Mouse (Mus musculus) heart, embryonic 14.5 days (tissue): ENCODE results near the gene Mycbp2. TPM values are rescaled to one million over a fixed set of nuclear protein-coding genes. Genes with fewer than 3 reads are reported as not detected.

ENCODE experiments used
- ATAC-seq: fragments of 200-750 bp; cut with Nextera tagmentation; 2 replicates; pipeline ENCODE4 v1.8.0; 2017; ENCODE audit warnings: low read depth, moderate TSS enrichment; ENCODE audit not compliant: insufficient number of reproducible peaks, insufficient read depth, low FRiP score
- H3K27ac ChIP-seq, 2 experiments: fragments of 200-500 bp in 1 of 2; fragments of 300-500 bp in 1 of 2; sonication (generic) in 1 of 2; replicated peaks in 1 of 2; 2 replicates each; pipeline ENCODE4 v1.5.1; 2012 to 2014; ENCODE audit warnings: low read depth in 2 of 2, low read length in 2 of 2, control low read depth in 1 of 2, mild to moderate bottlenecking in 1 of 2, mixed read lengths in 1 of 2; ENCODE audit not compliant: control insufficient read depth in 1 of 2, insufficient read depth in 1 of 2
- H3K27me3 ChIP-seq: fragments of 300-500 bp; sonication (generic); 2 replicates; pipeline ENCODE4 v1.6.1; 2014; ENCODE audit warnings: mild to moderate bottlenecking, low read length, control low read depth; ENCODE audit not compliant: control insufficient read depth, insufficient read depth
- H3K36me3 ChIP-seq: fragments of 300-500 bp; sonication (generic); 2 replicates; pipeline ENCODE4 v1.6.1; 2014; ENCODE audit warnings: mild to moderate bottlenecking, control low read depth, low read length, mixed read lengths; ENCODE audit not compliant: control insufficient read depth, insufficient read depth
- H3K4me1 ChIP-seq, 2 experiments: fragments of 200-500 bp in 1 of 2; fragments of 300-500 bp in 1 of 2; sonication (generic) in 1 of 2; 2 replicates each; pipeline ENCODE4 v1.6.1; 2012 to 2014; ENCODE audit warnings: low read length in 2 of 2, control low read depth in 1 of 2, mixed read lengths in 1 of 2; ENCODE audit not compliant: control insufficient read depth in 2 of 2, insufficient read depth in 2 of 2
- H3K4me2 ChIP-seq: fragments of 300-500 bp; sonication (generic); 2 replicates; pipeline ENCODE4 v1.6.1; 2014; ENCODE audit warnings: mild to moderate bottlenecking, low read length
- H3K4me3 ChIP-seq, 2 experiments: fragments of 200-500 bp in 1 of 2; fragments of 300-500 bp in 1 of 2; sonication (generic) in 1 of 2; 2 replicates each; pipeline ENCODE4 v1.5.1; 2012 to 2014; ENCODE audit warnings: low read length in 2 of 2, mild to moderate bottlenecking in 2 of 2, control low read depth in 1 of 2, low read depth in 1 of 2, moderate library complexity in 1 of 2; ENCODE audit not compliant: control insufficient read depth in 1 of 2, insufficient read depth in 1 of 2
- H3K9ac ChIP-seq: fragments of 300-500 bp; sonication (generic); 2 replicates; pipeline ENCODE4 v1.6.1; 2014; ENCODE audit warnings: mild to moderate bottlenecking, low read length
- H3K9me3 ChIP-seq: fragments of 300-500 bp; sonication (generic); 2 replicates; pipeline ENCODE4 v1.6.1; 2016; ENCODE audit warnings: low read length, control low read depth; ENCODE audit not compliant: control insufficient read depth
- WGBS: fragments of 180-500 bp; shearing (Covaris S2); extraction: QIAGEN DNeasy Blood & Tissue Kit; methylation state at CpG from one replicate; pipeline ENCODE4 v1.1.7; 2014; 5-methylcytosine and 5-hydroxymethylcytosine counted together
- polyA plus RNA-seq: library from polyadenylated mRNA; unstranded; fragments of >200 nt; fragmentation: Nextera tagmentation; extraction: Ambion mirVana; gene quantifications from 2 replicates; pipeline ENCODE4 v1.2.1, GENCODE M21; 2014

Gene Mycbp2
- polyA plus RNA-seq, result 16.5 and 16.6 TPM in 2 replicates

- peak within 1 kb of the TSS; percentile 85 for H3K9ac ChIP-seq
- peak; percentile 97 for ATAC-seq
- H3K27ac ChIP-seq, result peak within 1 kb of the TSS; percentile 75 to 92
- H3K4me1 ChIP-seq, result peaks cover 0 to 14% of the 10 kb centered on the region in 2 experiments; a peak in 2 of 4 replicates
- WGBS, result 4% methylated on average over 33 of the region's 41 CpGs
- no peaks in the 10 kb centered on the region for H3K9me3 ChIP-seq
- peak within 1 kb of the TSS; percentile 89 for H3K4me2 ChIP-seq
- no peaks in the 10 kb centered on the region for H3K36me3 ChIP-seq
- no peaks in the 10 kb centered on the region for H3K27me3 ChIP-seq
- peak within 1 kb of the TSS; percentile 44 to 90 for H3K4me3 ChIP-seq
These were observed at the start of gene Mycbp2 for GRCm38 (mm10) chr14:103346729-103347505. Gene Mycbp2, minus strand, starts transcription at chr14:103346814.

DNA sequence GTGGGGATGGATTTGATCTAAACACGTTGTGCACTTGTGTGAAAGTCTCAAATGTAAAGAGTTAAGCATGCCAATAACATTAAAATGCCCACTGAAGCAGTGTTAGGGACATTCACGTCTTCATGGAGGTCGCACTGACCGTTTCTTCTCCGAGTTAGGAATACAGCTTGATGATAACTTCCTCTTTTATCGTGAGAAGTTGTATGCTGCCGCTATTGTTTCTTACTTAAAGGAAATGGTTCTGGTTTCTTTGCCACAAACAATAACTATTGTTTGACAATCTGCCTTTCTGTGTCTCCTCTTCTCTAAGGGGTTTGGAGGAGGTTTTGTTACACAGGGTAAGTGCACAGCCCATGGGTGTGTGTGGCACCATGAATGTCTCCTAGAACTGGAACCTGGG, 45.8 kb upstream of the Mycbp2 start:
- Histone ChIP-seq H3K9me3 (no peaks in the 10 kb centered on the region), H3K9ac (no peak overlapping the region), H3K4me1 (no peaks in the 10 kb centered on the region), H3K4me2 (no peak overlapping the region), H3K4me3 (no peak overlapping the region), H3K36me3 (no peaks in the 10 kb centered on the region), H3K27me3 (no peaks in the 10 kb centered on the region), H3K27ac (no peak overlapping the region)
- ATAC-seq, result no peak
- 70% methylated on average over 7 of the region's 7 CpGs for WGBS

GRCm38 (mm10) chr14:103387431-103387830, 40.8 kb upstream of the Mycbp2 start:
- Histone ChIP-seq H3K27ac (no peak overlapping the region), H3K4me3 (no peak overlapping the region), H3K4me2 (no peak overlapping the region), H3K4me1 (no peaks in the 10 kb centered on the region), H3K9me3 (no peaks in the 10 kb centered on the region), H3K27me3 (no peaks in the 10 kb centered on the region), H3K9ac (no peak overlapping the region), H3K36me3 (no peaks in the 10 kb centered on the region)
- WGBS, result 85% methylated on average over 4 of the region's 4 CpGs
- ATAC-seq, result no peak

GRCm38 (mm10) chr14:103386871-103387270, 40.3 kb upstream of the Mycbp2 start:
- H3K9ac ChIP-seq, result no peak overlapping the region
- WGBS, result 74% methylated on average over 8 of the region's 8 CpGs
- H3K36me3 ChIP-seq, result no peaks in the 10 kb centered on the region

DNA sequence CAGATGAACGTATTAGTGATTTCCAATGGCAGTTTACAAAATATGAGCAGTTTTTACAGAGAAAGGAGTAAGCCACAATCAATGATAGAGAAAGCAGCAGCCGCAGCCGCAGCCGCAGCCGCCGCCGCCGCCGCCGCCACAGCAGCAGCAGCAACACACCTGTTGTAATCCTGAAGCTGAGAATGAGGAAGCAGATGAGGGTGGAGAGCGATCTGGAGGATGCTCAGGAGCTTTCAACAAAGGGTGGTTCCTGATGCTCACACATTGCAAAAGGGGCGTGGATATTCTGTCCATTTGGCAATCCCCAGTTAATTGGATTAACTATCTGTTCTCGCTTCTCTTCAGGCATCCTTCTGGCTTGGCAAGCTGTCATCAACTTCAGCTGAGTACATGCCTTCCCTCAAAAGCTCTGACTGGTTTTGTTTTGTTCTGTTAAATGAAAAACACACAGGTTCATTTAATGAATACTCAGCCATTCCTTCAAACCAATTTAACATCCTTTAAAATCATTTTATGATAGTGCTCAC, 38.5 kb upstream of the Mycbp2 start:
- WGBS, result 51% methylated on average over 13 of the region's 13 CpGs
- H3K9ac ChIP-seq, result no peak overlapping the region
- ATAC-seq, result no peak
- no peak overlapping the region for H3K27ac ChIP-seq
- H3K4me2 ChIP-seq, result no peak overlapping the region
- H3K36me3 ChIP-seq, result no peaks in the 10 kb centered on the region
- H3K4me3 ChIP-seq, result no peak overlapping the region
- no peaks in the 10 kb centered on the region for H3K27me3 ChIP-seq
- no peaks in the 10 kb centered on the region for H3K4me1 ChIP-seq
- H3K9me3 ChIP-seq, result no peaks in the 10 kb centered on the region

More at GRCm38 (mm10) chr14:103386871-103387270, 40.3 kb upstream of the Mycbp2 start:
- no peak overlapping the region for H3K4me2 ChIP-seq
- no peaks in the 10 kb centered on the region for H3K4me1 ChIP-seq
- no peaks in the 10 kb centered on the region for H3K9me3 ChIP-seq
- H3K4me3 ChIP-seq, result no peak overlapping the region
- no peak for ATAC-seq
- no peak overlapping the region for H3K27ac ChIP-seq
- H3K27me3 ChIP-seq, result no peaks in the 10 kb centered on the region

DNA sequence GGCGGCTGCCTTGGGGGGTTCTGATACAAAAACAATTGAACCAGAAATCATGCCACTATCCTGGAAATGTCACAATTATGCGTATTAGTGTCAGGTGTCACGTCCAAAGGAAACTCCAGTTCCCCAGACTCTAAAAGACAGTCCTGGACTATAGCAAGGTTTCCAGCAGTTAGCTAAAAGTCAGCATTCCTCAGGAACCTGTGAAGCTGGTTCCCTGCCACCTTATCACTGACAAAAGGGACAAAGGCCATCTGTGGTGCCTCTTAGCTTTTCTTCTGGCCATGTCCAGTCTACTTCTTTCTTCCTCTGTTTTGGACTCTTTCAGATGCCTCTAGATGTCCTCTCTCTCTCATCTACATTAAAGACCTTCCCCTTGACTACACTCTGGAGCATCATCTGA, 32.1 kb upstream of the Mycbp2 start:
- no peaks in the 10 kb centered on the region for H3K36me3 ChIP-seq
- H3K27ac ChIP-seq, result no peak overlapping the region
- WGBS, result 77% methylated on average over 3 of the region's 3 CpGs

GRCm38 (mm10) chr14:103376765-103377164, 30.2 kb upstream of the Mycbp2 start:
- H3K4me3 ChIP-seq, result no peak overlapping the region

More for the DNA sequence above, 32.1 kb upstream of the Mycbp2 start:
- Histone ChIP-seq H3K9ac (no peak overlapping the region), H3K4me2 (no peak overlapping the region), H3K4me1 (no peaks in the 10 kb centered on the region), H3K27me3 (no peaks in the 10 kb centered on the region), H3K4me3 (no peak overlapping the region), H3K9me3 (no peaks in the 10 kb centered on the region)
- ATAC-seq, result no peak

More at GRCm38 (mm10) chr14:103376765-103377164, 30.2 kb upstream of the Mycbp2 start:
- ATAC-seq, result no peak
- Histone ChIP-seq H3K9ac (no peak overlapping the region), H3K9me3 (no peaks in the 10 kb centered on the region), H3K36me3 (no peaks in the 10 kb centered on the region), H3K4me1 (no peaks in the 10 kb centered on the region), H3K27me3 (no peaks in the 10 kb centered on the region), H3K4me2 (no peak overlapping the region), H3K27ac (no peak overlapping the region)
- WGBS, result 76% methylated on average over 3 of the region's 3 CpGs
